Mouse (Mus musculus) monocyte, adult 5-6 weeks (primary cell): ENCODE data around the gene Thsd7a. TPM values are rescaled to one million over a fixed set of nuclear protein-coding genes. Genes with fewer than 3 reads are reported as not detected.

Experiments
- ATAC-seq: fragments of 153-309, 156-312 bp; replicated peaks from 2 replicates; pipeline ENCODE4 v1.8.0; 2017; ENCODE audit warnings: mild to moderate bottlenecking; ENCODE audit not compliant: low TSS enrichment, insufficient number of reproducible peaks, severe bottlenecking, poor library complexity, low FRiP score
- total RNA-seq: library from RNA; stranded (forward); fragments of 200-1000, 200-491, 200-594 nt; gene quantifications from 3 replicates; pipeline ENCODE4 v1.2.3, GENCODE M21; 2017

The Thsd7a gene
- total RNA-seq, 1 experiment from 2014 or later = not detected

GRCm38 (mm10) chr6:12336590-12337584 is 412.3 kb downstream of the Thsd7a start:
- no peak for ATAC-seq

- ATAC-seq = no peak
Measured at GRCm38 (mm10) chr6:12315070-12315909, 433.9 kb downstream of the Thsd7a start.

- ATAC-seq = no peak
Measured at GRCm38 (mm10) chr6:12307502-12307901, 441.7 kb downstream of the Thsd7a start.

GRCm38 (mm10) chr6:12262641-12263400 is 486.4 kb downstream of the Thsd7a start:
- ATAC-seq = no peak
